Mouse (Mus musculus): ENCODE measurements around the gene AU040320. TPM values are rescaled to one million over a fixed set of nuclear protein-coding genes. Genes with fewer than 3 reads are reported as not detected.

AU040320 gene
- total RNA-seq (2021): 10 to 100 TPM; 49.2 to 49.4 TPM

DNA sequence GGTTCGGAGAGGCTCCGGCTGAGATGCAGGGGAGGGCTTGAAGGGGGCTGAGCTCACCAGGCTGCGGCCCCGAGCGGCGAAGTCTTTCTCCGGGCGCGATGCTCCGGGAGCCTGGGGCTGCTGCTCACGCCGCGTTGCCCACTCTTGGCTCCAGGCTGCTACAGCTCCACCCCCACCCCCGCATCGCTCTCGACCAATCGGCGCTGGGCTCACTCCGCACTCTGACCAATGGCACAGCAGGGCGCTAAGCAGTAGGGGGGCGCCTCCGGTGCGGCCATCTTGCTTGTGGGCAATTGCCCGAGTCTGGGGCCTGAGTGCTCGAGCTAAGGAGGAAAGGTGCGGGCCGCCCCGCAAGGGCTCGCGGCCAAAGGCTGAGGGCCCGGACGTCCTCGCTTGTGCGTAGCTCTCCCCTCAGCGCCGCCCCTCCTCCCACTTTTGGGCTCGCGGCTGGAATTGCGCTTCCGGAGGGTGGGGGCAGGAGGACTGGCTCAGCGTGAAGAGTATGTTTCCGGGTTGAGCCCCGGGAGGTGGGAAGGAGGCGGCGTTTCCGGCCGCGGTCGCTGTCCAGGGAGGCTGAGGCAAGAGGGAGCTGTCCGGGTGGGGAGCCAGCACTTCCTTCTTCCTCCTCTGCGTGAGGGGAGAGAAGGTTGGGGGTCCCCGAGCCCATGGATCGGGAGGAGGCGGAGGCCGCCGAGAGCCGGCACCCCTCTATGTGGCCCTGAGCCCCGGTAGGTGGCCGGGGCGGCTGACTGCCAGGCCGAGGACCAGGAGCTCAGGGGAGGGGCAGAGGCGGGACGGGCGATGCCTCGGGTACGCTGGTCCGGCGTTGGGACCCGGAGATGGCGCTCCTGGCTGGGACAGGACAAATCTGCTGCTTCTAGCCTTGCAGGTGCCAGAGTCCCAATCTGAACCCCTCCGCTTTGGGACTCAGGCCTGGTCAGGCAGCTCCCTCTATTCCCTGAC is at the start of gene AU040320, which contains the start of gene Ncdn:
Gene AU040320, plus strand, starts transcription at position 277 of the 963 bp plus-strand sequence.
Gene Ncdn, minus strand, starts transcription at position 171 of the 963 bp plus-strand sequence.
- intact Hi-C loops (cut with DNase I): no loop called here
- peak; percentile 99 for DNase-seq

DNA sequence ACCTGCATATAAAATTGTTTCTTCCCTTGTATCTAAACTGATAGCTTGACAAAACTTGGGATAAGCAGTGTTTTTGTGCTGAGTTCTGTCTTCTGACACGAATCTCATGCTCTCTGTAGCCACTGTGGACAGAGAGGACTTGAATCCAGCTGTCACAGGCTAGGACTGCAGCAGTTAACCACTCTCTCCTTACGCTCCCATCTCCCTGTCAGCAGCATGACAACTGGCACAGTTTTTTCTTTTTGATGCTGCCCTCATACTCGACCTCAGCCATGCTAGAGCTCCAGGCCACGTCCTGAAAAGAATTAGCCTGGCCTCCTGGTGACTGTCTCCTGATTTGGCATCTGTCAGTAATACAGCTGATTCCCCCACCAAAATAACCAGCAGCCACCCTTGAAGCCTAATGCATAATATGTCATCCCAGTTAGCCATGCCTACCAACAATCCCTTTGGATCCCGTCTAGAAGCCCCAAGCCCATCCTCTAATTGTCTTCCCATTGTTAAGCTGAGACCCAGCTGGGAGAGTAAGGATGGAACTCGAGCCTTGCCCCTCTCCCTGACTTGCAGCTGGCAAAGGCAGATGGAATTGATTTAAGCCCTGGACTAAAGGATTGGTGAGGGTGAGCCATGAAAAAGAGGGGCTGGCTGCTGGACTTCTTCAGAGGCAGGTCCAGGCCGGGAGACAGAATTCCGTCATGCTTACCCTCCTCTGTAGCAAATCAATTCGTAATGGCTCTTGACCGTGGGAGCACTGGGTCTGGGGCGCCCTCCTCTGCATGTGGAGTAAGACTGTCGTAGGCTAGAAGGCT is 46.5 kb upstream of the AU040320 start:
- intact Hi-C loops (cut with DNase I): no loop called here
- DNase-seq: peak; percentile 21

DNA sequence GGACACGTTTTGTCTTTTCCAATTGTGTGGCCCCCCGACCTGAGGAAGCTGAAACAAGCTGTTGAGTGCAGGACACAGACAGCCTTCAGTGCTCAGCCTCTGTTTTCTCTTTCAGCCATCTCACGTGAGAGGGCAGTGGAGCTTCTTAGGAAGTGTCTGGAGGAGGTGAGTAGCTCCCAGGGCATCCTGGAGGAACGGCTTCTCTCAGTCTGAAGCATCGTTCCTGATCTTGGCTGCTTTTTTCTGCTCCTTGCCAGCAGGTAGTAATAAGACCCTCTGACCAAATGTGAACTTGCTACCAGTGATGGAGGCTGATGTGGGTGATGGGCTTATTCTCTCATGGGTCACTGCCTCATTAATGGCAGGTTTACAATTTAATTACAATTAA is 45.9 kb upstream of the AU040320 start:
- intact Hi-C loops (cut with DNase I): no loop called here
- DNase-seq: no peak

GRCm38 (mm10) chr4:126732111-126732510 is 21.2 kb upstream of the AU040320 start:
- DNase-seq: no peak
- intact Hi-C loops (cut with DNase I): no loop called here

GRCm38 (mm10) chr4:126732531-126733380 is 20.6 kb upstream of the AU040320 start:
- intact Hi-C loops (cut with DNase I): no loop called here
- DNase-seq: no peak

GRCm38 (mm10) chr4:126734001-126734603 is 19.2 kb upstream of the AU040320 start:
- intact Hi-C loops (cut with DNase I): no loop called here
- no peak for DNase-seq

DNA sequence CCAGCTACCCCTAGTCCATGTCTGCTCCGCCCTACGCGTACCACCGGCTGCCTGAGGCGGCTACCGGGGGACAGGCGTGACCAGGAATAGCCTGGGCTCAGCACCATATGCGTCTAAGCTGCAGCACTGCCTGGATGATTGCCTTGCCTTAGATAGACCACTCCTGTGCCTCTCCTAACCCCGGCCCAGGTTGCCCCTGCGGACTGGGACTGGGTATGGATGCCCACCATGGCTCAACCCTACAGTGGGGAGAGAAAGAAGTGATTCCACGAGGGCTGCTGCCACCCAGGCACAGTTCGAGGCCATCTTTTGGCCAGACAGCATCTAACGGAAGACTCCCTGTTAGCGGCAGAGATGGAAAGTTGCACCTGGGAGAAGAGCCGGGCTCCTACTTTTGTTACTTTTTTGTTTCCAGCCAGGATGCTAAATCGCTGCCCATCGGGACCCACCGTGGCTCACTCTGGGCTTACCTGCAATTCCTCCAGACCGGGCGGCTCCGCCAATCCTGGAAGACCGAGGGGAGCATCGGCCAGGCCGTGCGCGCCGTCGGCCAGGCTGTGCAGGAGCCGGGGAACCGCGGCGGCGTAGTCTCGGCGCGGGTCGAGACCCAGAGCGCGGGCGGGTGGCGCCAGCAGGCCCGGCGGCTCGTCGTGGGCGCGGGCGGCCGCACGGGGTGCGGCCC is 18.5 kb upstream of the AU040320 start:
- DNase-seq: no peak
- intact Hi-C loops (cut with DNase I): no loop called here

GRCm38 (mm10) chr4:126735382-126736000 is 17.9 kb upstream of the AU040320 start:
- intact Hi-C loops (cut with DNase I): no loop called here
- DNase-seq: no peak

DNA sequence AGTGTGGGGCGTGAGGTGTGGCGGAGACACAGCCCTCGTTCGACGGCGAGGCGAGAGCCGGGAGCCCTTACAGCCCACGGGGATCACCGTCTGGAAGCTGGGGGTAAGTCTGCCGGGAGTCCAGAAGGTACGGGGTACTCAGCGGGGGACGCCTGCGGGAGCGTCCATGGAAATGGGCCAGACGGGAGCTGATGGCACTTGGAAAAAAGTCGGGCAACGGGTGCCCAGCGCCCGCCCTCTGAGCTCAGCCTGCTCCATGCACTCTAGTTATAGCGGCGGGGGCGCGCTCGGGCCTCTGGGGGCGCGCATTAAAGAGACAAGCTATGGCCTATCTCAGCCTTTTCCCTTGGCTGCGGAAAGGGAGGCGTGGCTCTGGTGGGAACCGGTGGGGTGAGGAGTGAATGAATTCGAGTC is 17.3 kb upstream of the AU040320 start, which contains the start of gene Tfap2e:
Gene Tfap2e, minus strand, starts transcription at position 240 of the 414 bp plus-strand sequence.
- intact Hi-C loops (cut with DNase I): no loop called here
- DNase-seq: peak; percentile 48

DNA sequence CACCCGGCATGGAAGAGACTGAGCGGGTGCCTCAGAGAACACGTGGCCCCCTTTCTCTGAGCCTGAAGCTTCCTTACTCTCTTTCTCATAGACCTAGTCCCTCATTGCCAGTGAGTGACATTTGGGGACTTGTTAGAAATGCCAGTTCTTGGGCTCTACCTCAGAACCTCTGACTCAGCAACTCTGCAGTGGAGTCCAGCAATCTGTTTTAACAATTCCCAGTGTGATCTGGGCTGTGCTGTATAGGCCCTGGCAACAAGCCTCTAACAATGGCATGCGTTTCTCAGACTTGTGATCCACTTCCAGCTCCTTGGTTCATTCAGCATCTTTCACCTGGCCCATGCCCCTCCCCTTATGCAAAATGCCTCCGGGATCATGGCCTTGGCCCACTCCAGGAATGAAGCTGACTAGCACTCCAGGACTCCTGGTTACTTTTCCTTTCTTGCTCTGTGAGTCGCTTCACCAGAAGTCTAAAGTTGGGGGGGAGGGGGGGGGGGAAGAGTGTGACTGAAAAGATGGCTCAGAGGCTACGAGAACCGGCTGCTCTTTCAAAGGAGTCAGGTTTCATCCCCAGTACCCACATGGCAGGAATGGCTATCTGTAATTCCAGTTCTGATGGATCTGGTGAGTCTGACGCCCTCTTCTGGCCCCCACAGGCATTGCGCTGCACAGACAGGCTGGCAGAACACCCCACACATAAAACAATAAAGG is 13.2 kb upstream of the AU040320 start:
- intact Hi-C loops (cut with DNase I): loop anchor here (2.0 to 5.0 kb wide), 3 partner anchors 102 to 188 kb away; no protein-coding TSS in a partner anchor
- no peak for DNase-seq

DNA sequence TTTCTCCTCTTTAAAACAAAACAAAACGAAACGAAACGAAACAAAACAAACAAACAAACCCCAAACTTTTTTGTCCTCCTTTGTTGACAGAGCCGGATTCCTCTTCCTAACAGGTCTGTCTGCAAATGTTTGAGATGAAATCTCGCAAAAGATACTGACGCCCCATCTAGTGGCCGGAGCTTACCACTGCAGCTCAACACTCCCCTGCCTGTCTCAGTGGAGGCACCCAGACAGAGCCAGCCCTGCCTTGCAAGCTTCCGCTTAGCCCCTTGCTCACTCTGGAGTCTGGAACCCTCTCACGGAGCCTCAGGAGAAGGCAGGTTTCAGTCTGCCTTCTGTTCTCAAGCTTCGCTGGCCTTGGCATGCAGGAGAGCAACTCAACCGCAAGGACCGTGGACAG is 11.9 kb upstream of the AU040320 start:
- intact Hi-C loops (cut with DNase I): loop anchor here (2.0 to 5.0 kb wide), 3 partner anchors 101 to 189 kb away; no protein-coding TSS in a partner anchor
- peak; percentile 82 for DNase-seq

GRCm38 (mm10) chr4:126742976-126743375 is 10.4 kb upstream of the AU040320 start:
- DNase-seq: no peak
- intact Hi-C loops (cut with DNase I): loop anchor here (5.0 kb wide), 2 partner anchors 99 to 191 kb away; no protein-coding TSS in a partner anchor

GRCm38 (mm10) chr4:126743713-126744112 is 9.6 kb upstream of the AU040320 start:
- no peak for DNase-seq
- intact Hi-C loops (cut with DNase I): loop anchor here (5.0 kb wide), 2 partner anchors 99 to 191 kb away; no protein-coding TSS in a partner anchor

DNA sequence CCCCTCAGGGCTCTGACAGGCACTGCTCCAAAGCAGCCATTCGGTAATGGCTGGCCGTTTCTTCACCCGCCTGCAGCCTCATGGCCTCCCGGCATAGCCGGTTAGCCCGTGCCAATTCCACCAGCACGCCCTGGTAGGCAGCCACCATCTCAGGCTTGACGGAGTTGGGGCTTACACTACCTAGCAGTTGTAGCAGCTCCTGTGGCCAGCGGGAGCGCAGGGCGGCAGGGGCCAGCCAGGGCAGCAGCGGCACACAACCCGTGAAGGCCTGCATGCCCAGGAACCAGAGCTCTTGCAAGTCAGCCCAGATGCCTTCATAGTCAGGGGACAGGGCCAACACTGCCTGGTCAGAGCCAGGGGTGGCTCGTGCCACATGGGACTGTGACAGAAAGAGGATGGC is 8.5 kb upstream of the AU040320 start:
- intact Hi-C loops (cut with DNase I): loop anchor here (5.0 kb wide), 2 partner anchors 97 to 193 kb away; no protein-coding TSS in a partner anchor
- DNase-seq: peak; percentile 61

GRCm38 (mm10) chr4:126745506-126746193 is 7.7 kb upstream of the AU040320 start:
- intact Hi-C loops (cut with DNase I): no loop called here
- peak; percentile 57 for DNase-seq

- intact Hi-C loops (cut with DNase I): no loop called here
- no peak for DNase-seq
Observed at GRCm38 (mm10) chr4:126746194-126746840, 7.0 kb upstream of the AU040320 start.

DNA sequence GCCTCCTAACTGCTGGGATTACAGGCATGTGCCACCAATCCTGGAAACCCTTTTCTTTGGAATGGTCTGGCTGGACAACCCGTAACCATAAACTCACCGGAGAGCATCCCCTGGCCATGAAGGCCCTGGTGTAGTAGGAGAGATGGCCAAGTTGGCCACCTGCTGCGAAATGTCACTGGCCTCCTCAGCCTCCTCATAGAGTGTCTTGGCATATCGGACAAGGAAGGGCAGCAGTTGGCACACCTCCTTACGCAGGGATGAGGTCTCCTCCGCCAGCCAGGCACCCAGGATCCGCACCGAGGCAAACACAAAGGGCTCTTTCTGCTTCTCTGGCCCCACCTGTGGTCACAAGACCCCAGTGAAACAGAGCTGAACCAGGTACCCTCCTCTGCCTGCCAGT is 5.0 kb upstream of the AU040320 start:
- no peak for DNase-seq
- intact Hi-C loops (cut with DNase I): no loop called here

All from left cerebral cortex, postnatal 4 days (tissue).